Mouse (Mus musculus) testis, adult 2 months (tissue): Measurements from ENCODE around the gene Per1.

ENCODE experiments used
- CTCF ChIP-seq: fragments of 200-500 bp; IDR thresholded peaks from 2 replicates; pipeline ENCODE4 v1.5.1; 2012; ENCODE audit warnings: low read depth, mild to moderate bottlenecking, inconsistent platforms, low read length, moderate library complexity; ENCODE audit not compliant: control insufficient read depth, insufficient read depth, insufficient replicate concordance
- POLR2A ChIP-seq: fragments of 200-500 bp; IDR thresholded peaks from 2 replicates; pipeline ENCODE4 v1.6.1; 2012; ENCODE audit warnings: low read depth, mild to moderate bottlenecking, inconsistent platforms, low read length, moderate library complexity; ENCODE audit not compliant: control insufficient read depth

DNA sequence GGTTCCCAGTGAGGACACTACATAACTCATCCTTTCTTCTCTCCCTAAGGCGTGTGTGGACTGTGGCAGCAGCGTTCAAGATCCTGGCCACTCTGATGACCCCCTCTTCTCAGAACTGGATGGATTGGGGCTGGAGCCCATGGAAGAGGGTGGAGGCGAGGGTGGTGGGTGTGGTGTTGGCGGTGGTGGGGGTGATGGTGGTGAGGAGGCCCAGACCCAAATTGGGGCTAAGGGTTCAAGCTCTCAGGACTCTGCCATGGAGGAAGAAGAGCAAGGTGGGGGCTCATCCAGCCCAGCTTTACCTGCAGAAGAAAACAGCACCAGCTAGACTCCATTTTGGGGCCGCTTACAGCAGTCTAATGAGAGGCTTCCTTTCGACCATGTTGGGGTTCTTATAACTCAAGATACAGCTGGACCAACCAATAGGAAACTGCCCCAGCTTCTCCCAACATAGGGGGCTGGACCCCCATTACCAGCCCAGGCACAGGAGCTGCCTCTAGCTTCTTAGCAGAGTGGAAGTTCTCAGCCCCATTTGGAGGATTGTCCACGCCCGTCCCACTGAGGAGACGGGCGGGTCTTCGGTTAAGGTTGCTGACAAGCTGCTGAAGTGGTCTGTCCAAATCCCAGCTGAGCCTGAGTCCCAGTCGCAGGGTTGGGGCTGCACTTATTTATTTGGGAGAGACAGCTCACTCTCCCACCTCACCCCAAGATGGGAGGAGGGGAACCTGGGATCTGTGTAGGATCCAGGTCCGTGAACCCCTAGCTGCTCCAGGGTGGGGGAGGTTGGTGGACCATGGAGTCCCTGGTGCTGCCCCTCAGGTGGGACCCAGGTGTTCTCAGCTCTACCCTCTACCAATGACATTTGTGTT is 14.2 kb downstream of the Per1 start:
- no peak for TF ChIP-seq CTCF
- no peak for TF ChIP-seq POLR2A
